Mouse (Mus musculus): ENCODE results near the gene Rasa1. TPM values are rescaled to one million over a fixed set of nuclear protein-coding genes. Genes with fewer than 3 reads are reported as not detected.

Gene Rasa1
- polyA plus RNA-seq, 1 experiment: 78.8 TPM

Other genes starting within 250 kb of the Rasa1 start
- 62.2 and 65.5 TPM in 2 replicates for gene Ccnh, start 99.7 kb downstream of the Rasa1 start, polyA plus RNA-seq (2012; rRNA removed)